Mouse (Mus musculus): Measurements from ENCODE around the gene Rps18.
"Not testable (repeated sequence)": the region's sequence is repeated elsewhere in the genome, so short reads cannot be mapped to it uniquely, and the experiment has no call there.

The Rps18 gene

GRCm38 (mm10) chr17:33903911-33904651 lies 51.7 kb downstream of the Rps18 start:
- in situ Hi-C loops (cut with MboI) = not testable (repeated sequence)

- in situ Hi-C loops (cut with MboI) = no loop called here
Measured at GRCm38 (mm10) chr17:33902491-33902890, 53.3 kb downstream of the Rps18 start.

DNA sequence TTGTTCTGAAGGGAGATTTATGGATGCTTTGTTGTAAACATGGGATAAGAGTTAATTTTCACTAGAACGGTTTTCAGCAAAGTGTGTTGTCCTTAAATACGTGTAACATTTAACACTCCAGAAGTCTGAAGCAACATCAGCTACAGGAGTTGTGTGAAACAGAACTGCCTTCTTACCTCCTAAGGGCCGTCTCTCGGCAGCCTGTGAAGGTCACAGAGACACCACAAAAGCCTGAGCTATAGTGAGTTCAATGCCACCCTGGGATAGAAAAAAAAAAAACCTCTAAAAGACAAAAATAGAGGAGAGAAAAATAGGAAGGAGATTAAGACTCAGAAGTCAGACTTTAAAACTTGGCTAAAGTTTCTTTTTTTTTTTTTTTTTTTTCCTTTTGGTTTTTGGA lies 53.7 kb downstream of the Rps18 start:
- in situ Hi-C loops (cut with MboI) = no loop called here
